Mouse (Mus musculus) myocyte (in vitro differentiated cells): ENCODE data around the gene Galc.

Experiments used
- CEBPB ChIP-seq: IDR thresholded peaks from 2 replicates; pipeline ENCODE4 v1.6.1; 2011; ENCODE audit warnings: mild to moderate bottlenecking, moderate library complexity; ENCODE audit not compliant: poor library complexity, insufficient read depth, severe bottlenecking
- E2F4 ChIP-seq: IDR thresholded peaks from one replicate; pipeline ENCODE4 v1.6.1; 2011; ENCODE audit warnings: mild to moderate bottlenecking, control low read depth, moderate library complexity; ENCODE audit not compliant: insufficient read depth
- MYOD1 ChIP-seq, 3 experiments: IDR thresholded peaks; one replicate each; pipeline ENCODE4 v1.6.1; 2011; ENCODE audit warnings: control low read depth in 2 of 3, low read depth in 2 of 3, mild to moderate bottlenecking in 2 of 3, moderate library complexity in 1 of 3; ENCODE audit not compliant: insufficient read length in 2 of 3, control insufficient read depth in 1 of 3
- MYOG ChIP-seq, 3 experiments: IDR thresholded peaks; one replicate each; pipeline ENCODE4 v1.6.1; 2011; ENCODE audit warnings: control low read depth in 2 of 3, low read depth in 2 of 3, mild to moderate bottlenecking in 2 of 3; ENCODE audit not compliant: insufficient read length in 2 of 3, control insufficient read depth in 1 of 3, insufficient read depth in 1 of 3
- POLR2A ChIP-seq: IDR thresholded peaks from one replicate; pipeline ENCODE4 v1.6.1; 2011; ENCODE audit warnings: low read depth, mild to moderate bottlenecking, control low read depth, moderate library complexity; ENCODE audit not compliant: insufficient read length
- TCF3 ChIP-seq: IDR thresholded peaks from one replicate; pipeline ENCODE4 v1.6.1; 2011; ENCODE audit warnings: low read depth, control low read depth; ENCODE audit not compliant: insufficient read length
- USF1 ChIP-seq: IDR thresholded peaks from one replicate; pipeline ENCODE4 v1.6.1; 2011; ENCODE audit warnings: low read depth, mild to moderate bottlenecking, control low read depth, moderate library complexity

DNA sequence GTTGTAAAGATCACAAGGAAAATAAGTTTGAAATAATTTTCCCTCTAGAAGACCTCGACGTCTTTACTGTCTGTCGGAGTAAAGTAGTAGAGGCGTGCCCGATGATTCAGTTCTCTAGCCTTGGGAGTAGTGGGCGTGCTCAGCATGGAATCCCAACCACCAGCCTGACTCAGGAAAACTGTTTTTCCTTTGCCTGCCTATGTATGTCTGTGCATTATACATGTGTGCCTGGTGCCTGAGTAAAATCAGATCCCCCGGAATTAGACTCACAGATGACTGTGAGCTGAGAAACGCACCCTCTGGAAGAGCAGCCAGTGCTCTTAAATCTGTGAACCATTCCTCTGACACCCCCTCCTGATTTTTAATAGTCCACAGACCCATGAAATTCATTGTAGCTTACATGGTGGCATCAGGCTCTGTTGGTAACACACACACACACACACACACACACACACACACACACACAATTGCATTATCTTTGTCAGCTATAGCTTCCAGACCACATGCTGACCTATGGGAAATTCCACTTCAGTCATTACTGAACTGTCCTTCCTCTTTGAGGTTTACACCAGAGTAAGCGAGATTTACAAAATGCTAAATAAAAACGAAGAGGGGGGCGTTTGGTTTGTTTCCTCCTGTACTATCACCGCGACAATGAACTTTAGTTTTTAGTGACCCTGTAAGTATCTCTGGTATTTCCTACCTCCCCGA lies 23.7 kb upstream of the Galc start:
- TF ChIP-seq E2F4 (no peak), POLR2A (no peak), MYOG (IDR thresholded peaks at IDR 0.05; ENCODE audit: control insufficient read depth in 1 of 3, insufficient read depth in 1 of 3, insufficient read length in 2 of 3, low read depth in 2 of 3) (no peak), USF1 (no peak), MYOD1 (IDR thresholded peaks at IDR 0.05; ENCODE audit: control insufficient read depth in 1 of 3, insufficient read length in 2 of 3, low read depth in 2 of 3) (no peak), TCF3 (no peak), CEBPB (no peak)
